Mouse (Mus musculus) stomach, postnatal 0 days (tissue): ENCODE results near the gene Gm20671. TPM values are rescaled to one million over a fixed set of nuclear protein-coding genes. Genes with fewer than 3 reads are reported as not detected.
"Not testable (repeated sequence)": the region's sequence is repeated elsewhere in the genome, so short reads cannot be mapped to it uniquely, and the experiment has no call there.

Experiments
- ATAC-seq: fragments of 200-750 bp; cut with Nextera tagmentation; 2 replicates; pipeline ENCODE4 v1.8.0; 2017; ENCODE audit not compliant: low FRiP score, low TSS enrichment
- DNase-seq: peaks from one replicate; pipeline ENCODE4 v3.0.0-alpha.2; 2016; ENCODE audit warnings: low spot score
- H3K27ac ChIP-seq: fragments of 300-500 bp; sonication (generic); replicated peaks from 2 replicates; pipeline ENCODE4 v1.5.1; 2014; ENCODE audit warnings: mild to moderate bottlenecking, control low read depth
- H3K27me3 ChIP-seq: fragments of 300-500 bp; sonication (generic); 2 replicates; pipeline ENCODE4 v1.6.1; 2014; ENCODE audit warnings: low read length; ENCODE audit not compliant: control insufficient read depth, insufficient read depth
- H3K36me3 ChIP-seq: fragments of 300-500 bp; sonication (generic); 2 replicates; pipeline ENCODE4 v1.6.1; 2014; ENCODE audit warnings: low read length, mixed read lengths; ENCODE audit not compliant: control insufficient read depth, insufficient read depth
- H3K4me1 ChIP-seq: fragments of 300-500 bp; sonication (generic); replicated peaks from 2 replicates; pipeline ENCODE4 v1.6.1; 2014; ENCODE audit warnings: antibody characterized with exemption; ENCODE audit not compliant: control insufficient read depth, insufficient read depth
- H3K4me2 ChIP-seq: fragments of 300-500 bp; sonication (generic); replicated peaks from 2 replicates; pipeline ENCODE4 v1.6.1; 2014; ENCODE audit warnings: low read depth, mild to moderate bottlenecking, control low read depth, moderate library complexity
- H3K4me3 ChIP-seq: fragments of 300-500 bp; sonication (generic); 2 replicates; pipeline ENCODE4 v1.5.1; 2014; ENCODE audit warnings: low read depth, low read length, control low read depth
- H3K9ac ChIP-seq: fragments of 300-500 bp; sonication (generic); 2 replicates; pipeline ENCODE4 v1.6.1; 2014; ENCODE audit warnings: mild to moderate bottlenecking, low read length, control low read depth, mixed read lengths
- H3K9me3 ChIP-seq: fragments of 300-500 bp; sonication (generic); 2 replicates; pipeline ENCODE4 v1.6.1; 2016; ENCODE audit warnings: low read length; ENCODE audit not compliant: control insufficient read depth
- CTCF ChIP-seq: IDR thresholded peaks from 2 replicates; pipeline ENCODE4 v1.5.1; 2016; ENCODE audit warnings: antibody characterized with exemption, low read depth, mild to moderate bottlenecking, moderate library complexity
- EP300 ChIP-seq: optimal IDR thresholded peaks from 2 replicates; pipeline ENCODE3; 2016; ENCODE audit warnings: antibody characterized with exemption
- WGBS: fragments of 180-500 bp; shearing (Covaris S2); extraction: QIAGEN DNeasy Blood & Tissue Kit; methylation state at CpG from one replicate; pipeline ENCODE4 v1.1.7; 2014; 5-methylcytosine and 5-hydroxymethylcytosine counted together
- polyA plus RNA-seq: library from polyadenylated mRNA; unstranded; fragments of >200 nt; fragmentation: Nextera tagmentation; extraction: Ambion mirVana; gene quantifications from 2 replicates; pipeline ENCODE4 v1.2.1, GENCODE M21; 2015

Gm20671 gene
- polyA plus RNA-seq, 1 experiment from 2014 or later, result not detected

- H3K9ac ChIP-seq, result no peak overlapping the region
- no peak overlapping the region for H3K4me3 ChIP-seq
- H3K4me2 ChIP-seq, result no peak overlapping the region
- no peaks in the 10 kb centered on the region for H3K4me1 ChIP-seq
- H3K27me3 ChIP-seq, result no peaks in the 10 kb centered on the region
- no peak for DNase-seq
- no peak for TF ChIP-seq EP300
- TF ChIP-seq CTCF, result no peak
- no peaks in the 10 kb centered on the region for H3K36me3 ChIP-seq
- WGBS, result 90% methylated on average over 1 of the region's 1 CpGs
- no peak for ATAC-seq
- no peak overlapping the region for H3K27ac ChIP-seq
- H3K9me3 ChIP-seq, result no peaks in the 10 kb centered on the region
Observed at GRCm38 (mm10) chr5:32861082-32861481, 34.2 kb upstream of the Gm20671 start.

GRCm38 (mm10) chr5:32857781-32858220 lies 30.9 kb upstream of the Gm20671 start:
- no peaks in the 10 kb centered on the region for H3K36me3 ChIP-seq

GRCm38 (mm10) chr5:32855274-32855673 lies 28.4 kb upstream of the Gm20671 start:
- H3K4me1 ChIP-seq, ATAC-seq, H3K9ac ChIP-seq, H3K36me3 ChIP-seq, H3K4me2 ChIP-seq, H3K4me3 ChIP-seq, H3K9me3 ChIP-seq, H3K27me3 ChIP-seq, H3K27ac ChIP-seq, DNase-seq: not testable (repeated sequence)
- WGBS, result 93% methylated on average over 2 of the region's 3 CpGs

More at GRCm38 (mm10) chr5:32857781-32858220, 30.9 kb upstream of the Gm20671 start:
- DNase-seq, result peak; percentile 42
- TF ChIP-seq CTCF (peak; percentile 32; the same call in 1 of the 2 replicates), EP300 (no peak)
- Histone ChIP-seq H3K27ac (no peak overlapping the region), H3K9ac (peak overlapping the region; percentile 51; the same call in 1 of the 2 replicates), H3K27me3 (no peaks in the 10 kb centered on the region), H3K4me3 (peak overlapping the region; percentile 45), H3K4me2 (peak overlapping the region; percentile 61), H3K4me1 (0 out of 2 replicates have a peak, but pooled peaks cover 2% of the 10 kb centered on the region), H3K9me3 (no peaks in the 10 kb centered on the region)
- ATAC-seq, result no peak
- WGBS, result 1% methylated on average over 6 of the region's 6 CpGs

GRCm38 (mm10) chr5:32854818-32855217 lies 27.9 kb upstream of the Gm20671 start:
- no peak for DNase-seq
- WGBS, result 94% methylated on average over 4 of the region's 4 CpGs

GRCm38 (mm10) chr5:32853731-32854507 lies 27.0 kb upstream of the Gm20671 start, which contains the start of gene Prr14l:
TSS of gene Prr14l (minus strand) at chr5:32854256.
- Histone ChIP-seq H3K27me3 (no peaks in the 10 kb centered on the region), H3K36me3 (no peaks in the 10 kb centered on the region), H3K4me1 (0 out of 2 replicates have a peak, but pooled peaks cover 2% of the 10 kb centered on the region), H3K9ac (peak within 1 kb of the TSS; percentile 97), H3K27ac (peak within 1 kb of the TSS; percentile 92), H3K9me3 (no peaks in the 10 kb centered on the region), H3K4me2 (peak within 1 kb of the TSS; percentile 85), H3K4me3 (peak within 1 kb of the TSS; percentile 90)
- no peak for TF ChIP-seq CTCF
- no peak for TF ChIP-seq EP300
- ATAC-seq, result peak; percentile 98
- under 1% methylated on average over 49 of the region's 51 CpGs for WGBS
- DNase-seq, result peak; percentile 99

More at GRCm38 (mm10) chr5:32854818-32855217, 27.9 kb upstream of the Gm20671 start:
- no peaks in the 10 kb centered on the region for H3K9me3 ChIP-seq
- H3K4me3 ChIP-seq, result no peak overlapping the region
- ATAC-seq, result no peak
- TF ChIP-seq CTCF, result no peak
- no peak for TF ChIP-seq EP300
- H3K27me3 ChIP-seq, result no peaks in the 10 kb centered on the region
- no peak overlapping the region for H3K4me2 ChIP-seq
- 0 out of 2 replicates have a peak, but pooled peaks cover 2% of the 10 kb centered on the region for H3K4me1 ChIP-seq
- H3K9ac ChIP-seq, result no peak overlapping the region
- no peak overlapping the region for H3K27ac ChIP-seq
- H3K36me3 ChIP-seq, result no peaks in the 10 kb centered on the region

- H3K4me2 ChIP-seq, result peak overlapping the region; percentile 85
- WGBS, result 18% methylated on average over 6 of the region's 6 CpGs
- peak overlapping the region; percentile 53 for H3K27ac ChIP-seq
- H3K9me3 ChIP-seq, result no peaks in the 10 kb centered on the region
- ATAC-seq (no peak), DNase-seq (no peak)
- TF ChIP-seq CTCF (no peak), EP300 (no peak)
- H3K4me1 ChIP-seq, result 0 out of 2 replicates have a peak, but pooled peaks cover 2% of the 10 kb centered on the region
- H3K36me3 ChIP-seq, result no peaks in the 10 kb centered on the region
- peak overlapping the region; percentile 31; the same call in 1 of the 2 replicates for H3K9ac ChIP-seq
- no peaks in the 10 kb centered on the region for H3K27me3 ChIP-seq
- H3K4me3 ChIP-seq, result peak overlapping the region; percentile 12
Observed at GRCm38 (mm10) chr5:32852026-32852425, 25.1 kb upstream of the Gm20671 start.

- not testable (repeated sequence) for H3K9me3 ChIP-seq, H3K27ac ChIP-seq, H3K9ac ChIP-seq, DNase-seq, H3K4me2 ChIP-seq, ATAC-seq, H3K36me3 ChIP-seq, H3K4me3 ChIP-seq, H3K27me3 ChIP-seq, H3K4me1 ChIP-seq
- WGBS, result 96% methylated on average over 3 of the region's 3 CpGs
Observed at GRCm38 (mm10) chr5:32849580-32849979, 22.7 kb upstream of the Gm20671 start.
